Mouse (Mus musculus): ENCODE results near the gene Hist1h4i. TPM values are rescaled to one million over a fixed set of nuclear protein-coding genes. Genes with fewer than 3 reads are reported as not detected.
"Not testable (repeated sequence)": the region's sequence is repeated elsewhere in the genome, so short reads cannot be mapped to it uniquely, and the experiment has no call there.

Gene Hist1h4i
- total RNA-seq (2014; rRNA removed): 26.4 and 44.9 TPM in 2 replicates
- 4.2 and 5.8 TPM in 2 replicates for polyA plus RNA-seq (2015; fragmentation: Nextera tagmentation; extraction: Ambion mirVana)

DNA sequence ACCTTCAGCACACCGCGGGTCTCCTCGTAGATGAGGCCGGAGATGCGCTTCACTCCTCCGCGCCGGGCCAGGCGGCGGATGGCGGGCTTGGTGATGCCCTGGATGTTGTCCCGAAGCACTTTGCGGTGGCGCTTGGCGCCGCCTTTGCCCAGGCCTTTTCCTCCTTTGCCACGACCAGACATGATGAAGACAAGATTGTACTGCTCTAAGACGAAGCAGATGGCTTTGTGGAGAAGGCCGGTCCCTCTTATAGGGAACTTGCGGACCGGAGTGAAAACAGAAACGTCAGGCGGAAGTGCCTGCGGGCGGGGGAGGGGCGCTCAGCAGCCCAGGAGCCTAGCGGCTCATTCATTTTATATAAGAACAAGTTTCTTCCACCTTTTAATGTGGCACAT is at the start of gene Hist1h4i:
Gene Hist1h4i (minus strand): TSS at position 221 of the 395 bp plus-strand sequence.
- WGBS: under 1% methylated on average over 21 of the region's 27 CpGs
- not testable (repeated sequence) for H3K36me3 ChIP-seq (ENCODE audit: insufficient read depth); H3K9me3 ChIP-seq (ENCODE audit: low read length); H3K27me3 ChIP-seq (ENCODE audit: insufficient read depth, low read length)
- H3K27ac ChIP-seq (ENCODE audit: low read depth, low read length): peak within 1 kb of the TSS; percentile 79
- DNase-seq (peak; percentile 96), ATAC-seq (peak; percentile 71)
- H3K4me3 ChIP-seq (ENCODE audit: low read depth, low read length): peak within 1 kb of the TSS; percentile 40
- peaks cover 17% of the 10 kb centered on the region for H3K4me1 ChIP-seq (ENCODE audit: insufficient read depth)
- H3K9ac ChIP-seq: peak within 1 kb of the TSS; percentile 42
- H3K4me2 ChIP-seq (ENCODE audit: low read depth): peak within 1 kb of the TSS; percentile 71

DNA sequence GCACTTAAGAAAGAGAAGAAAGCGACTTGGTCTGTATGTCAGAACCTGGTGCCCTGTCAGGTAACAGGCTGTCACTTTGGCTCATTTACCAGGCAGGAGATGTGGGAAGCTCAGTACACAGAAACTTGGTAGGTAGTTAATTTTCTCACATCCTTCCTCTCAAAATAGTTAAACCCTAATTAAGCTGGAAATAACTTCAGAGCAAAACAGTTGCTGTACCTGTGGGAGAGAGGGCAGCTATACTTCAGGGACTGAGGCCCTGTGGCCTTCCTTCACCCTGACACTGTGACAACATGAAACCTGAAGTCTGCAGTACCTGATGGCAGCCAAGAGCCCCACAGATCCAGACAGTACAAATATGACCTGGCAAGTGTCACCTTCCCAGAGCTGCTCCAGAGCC is 43.0 kb upstream of the Hist1h4i start, which contains the start of gene Vmn1r188:
Gene Vmn1r188 (plus strand): TSS at position 301 of the 400 bp plus-strand sequence.
- not testable (repeated sequence) for H3K4me1 ChIP-seq (ENCODE audit: insufficient read depth); H3K4me3 ChIP-seq (ENCODE audit: low read depth, low read length); ATAC-seq; H3K4me2 ChIP-seq (ENCODE audit: low read depth); H3K36me3 ChIP-seq (ENCODE audit: insufficient read depth); H3K27ac ChIP-seq (ENCODE audit: low read depth, low read length); H3K9ac ChIP-seq; H3K27me3 ChIP-seq (ENCODE audit: insufficient read depth, low read length); DNase-seq; H3K9me3 ChIP-seq (ENCODE audit: low read length)
- 85% methylated on average over 1 of the region's 1 CpGs for WGBS

DNA sequence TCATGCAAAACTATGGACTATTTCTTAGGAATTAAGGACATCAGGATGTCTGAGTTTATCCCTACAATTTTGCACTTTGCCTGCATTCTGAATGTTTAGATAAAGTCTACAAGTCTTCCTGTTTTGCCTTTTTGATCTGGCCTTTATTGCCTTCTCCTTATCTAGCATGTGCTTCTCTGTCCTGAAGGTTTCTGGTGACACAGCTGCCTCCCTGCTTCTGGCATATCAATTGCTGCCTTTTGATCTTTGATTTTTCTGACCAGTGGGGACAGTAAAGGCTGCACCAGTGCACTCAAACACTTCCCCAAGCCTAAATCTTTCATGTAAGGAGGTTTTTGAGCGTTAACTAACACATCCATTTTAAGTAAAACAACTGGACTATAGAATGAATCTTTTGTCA is 22.3 kb upstream of the Hist1h4i start:
- WGBS: 69% methylated on average over 1 of the region's 1 CpGs
- Histone ChIP-seq H3K9me3 (ENCODE audit: low read length) (no peaks in the 10 kb centered on the region), H3K4me1 (ENCODE audit: insufficient read depth) (no peaks in the 10 kb centered on the region), H3K4me3 (ENCODE audit: low read depth, low read length) (no peak overlapping the region), H3K9ac (no peak overlapping the region), H3K4me2 (ENCODE audit: low read depth) (no peak overlapping the region), H3K36me3 (ENCODE audit: insufficient read depth) (no peaks in the 10 kb centered on the region), H3K27ac (ENCODE audit: low read depth, low read length) (no peak overlapping the region), H3K27me3 (ENCODE audit: insufficient read depth, low read length) (no peaks in the 10 kb centered on the region)
- TF ChIP-seq CTCF (IDR thresholded peaks at IDR 0.05; ENCODE audit: low read depth): no peak
- ATAC-seq (no peak), DNase-seq (no peak)

DNA sequence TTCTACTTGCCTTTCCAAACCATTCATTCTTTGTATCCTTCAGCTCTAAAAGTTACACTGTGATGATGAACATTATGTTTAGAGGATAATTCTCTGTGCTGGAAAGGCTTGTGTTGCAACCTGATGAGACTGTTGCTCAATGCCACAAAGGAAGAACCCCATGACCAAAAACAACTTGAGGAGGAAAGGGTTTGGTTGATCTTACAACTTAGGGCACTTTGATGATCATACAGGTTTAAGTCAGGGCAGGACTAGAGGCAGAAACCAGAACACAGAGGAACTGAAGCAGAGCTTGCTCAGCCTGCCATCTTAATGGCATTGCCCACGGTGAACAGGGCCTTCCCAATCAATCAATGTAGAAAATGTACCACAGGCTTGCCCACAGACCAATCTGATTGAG is 20.3 kb upstream of the Hist1h4i start:
- Histone ChIP-seq H3K4me2 (ENCODE audit: low read depth) (no peak overlapping the region), H3K9me3 (ENCODE audit: low read length) (no peaks in the 10 kb centered on the region), H3K4me3 (ENCODE audit: low read depth, low read length) (no peak overlapping the region), H3K4me1 (ENCODE audit: insufficient read depth) (no peaks in the 10 kb centered on the region), H3K36me3 (ENCODE audit: insufficient read depth) (no peaks in the 10 kb centered on the region), H3K27me3 (ENCODE audit: insufficient read depth, low read length) (no peaks in the 10 kb centered on the region), H3K27ac (ENCODE audit: low read depth, low read length) (no peak overlapping the region), H3K9ac (no peak overlapping the region)
- ATAC-seq (no peak), DNase-seq (no peak)
- WGBS: 78% methylated on average over 1 of the region's 1 CpGs
- no peak for TF ChIP-seq CTCF (IDR thresholded peaks at IDR 0.05; ENCODE audit: low read depth)

DNA sequence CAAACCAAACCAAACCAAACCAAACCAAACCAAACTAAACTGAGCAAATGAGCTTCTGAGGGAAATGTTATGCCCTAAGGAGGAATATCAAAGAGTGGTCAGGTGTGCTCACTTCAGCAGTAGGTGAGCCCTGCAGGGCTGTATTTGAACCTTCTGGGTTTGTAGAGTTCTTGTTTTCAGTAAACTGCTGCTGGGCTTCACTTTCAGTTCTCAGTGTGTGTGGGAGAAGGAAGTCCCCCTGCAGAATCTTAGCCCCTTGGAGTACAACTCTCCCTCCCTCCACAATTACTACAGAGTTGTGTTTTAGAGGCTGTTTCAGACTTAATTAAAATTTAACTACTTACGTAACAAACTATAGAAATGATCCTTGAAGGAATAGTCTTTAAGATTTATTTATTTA is 12.6 kb upstream of the Hist1h4i start:
- 98% methylated on average over 1 of the region's 1 CpGs for WGBS
- DNase-seq (no peak), ATAC-seq (no peak)
- Histone ChIP-seq H3K4me1 (ENCODE audit: insufficient read depth) (no peaks in the 10 kb centered on the region), H3K27ac (ENCODE audit: low read depth, low read length) (no peak overlapping the region), H3K9ac (no peak overlapping the region), H3K27me3 (ENCODE audit: insufficient read depth, low read length) (no peaks in the 10 kb centered on the region), H3K36me3 (ENCODE audit: insufficient read depth) (no peaks in the 10 kb centered on the region), H3K9me3 (ENCODE audit: low read length) (no peaks in the 10 kb centered on the region), H3K4me2 (ENCODE audit: low read depth) (no peak overlapping the region), H3K4me3 (ENCODE audit: low read depth, low read length) (no peak overlapping the region)
- TF ChIP-seq CTCF (IDR thresholded peaks at IDR 0.05; ENCODE audit: low read depth): no peak

DNA sequence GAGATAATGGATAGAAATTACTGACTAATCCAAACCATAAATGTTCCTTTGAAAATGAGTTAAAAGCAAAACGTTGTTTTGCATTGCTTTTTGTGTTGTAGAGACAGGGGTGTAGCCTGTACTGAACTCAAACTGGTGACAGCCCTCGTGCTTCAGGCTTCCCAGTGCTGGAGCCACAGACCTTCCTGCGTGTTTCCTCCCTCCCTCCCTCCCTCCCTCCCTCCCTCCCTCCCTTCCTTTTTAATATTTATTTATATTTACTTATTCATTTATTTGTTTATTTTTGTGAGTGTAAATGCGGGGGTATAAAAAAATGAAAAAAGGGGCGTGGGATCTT is 10.3 kb upstream of the Hist1h4i start:
- Histone ChIP-seq H3K9ac (peak overlapping the region; percentile 72), H3K4me1 (ENCODE audit: insufficient read depth) (no peaks in the 10 kb centered on the region), H3K9me3 (ENCODE audit: low read length) (no peaks in the 10 kb centered on the region), H3K27me3 (ENCODE audit: insufficient read depth, low read length) (no peaks in the 10 kb centered on the region), H3K27ac (ENCODE audit: low read depth, low read length) (peak overlapping the region; percentile 89), H3K4me2 (ENCODE audit: low read depth) (peak overlapping the region; percentile 54), H3K36me3 (ENCODE audit: insufficient read depth) (no peaks in the 10 kb centered on the region), H3K4me3 (ENCODE audit: low read depth, low read length) (peak overlapping the region; percentile 58)
- ATAC-seq: peak; percentile 28
- 11% methylated on average over 5 of the region's 5 CpGs for WGBS
- no peak for DNase-seq
- no peak for TF ChIP-seq CTCF (IDR thresholded peaks at IDR 0.05; ENCODE audit: low read depth)

DNA sequence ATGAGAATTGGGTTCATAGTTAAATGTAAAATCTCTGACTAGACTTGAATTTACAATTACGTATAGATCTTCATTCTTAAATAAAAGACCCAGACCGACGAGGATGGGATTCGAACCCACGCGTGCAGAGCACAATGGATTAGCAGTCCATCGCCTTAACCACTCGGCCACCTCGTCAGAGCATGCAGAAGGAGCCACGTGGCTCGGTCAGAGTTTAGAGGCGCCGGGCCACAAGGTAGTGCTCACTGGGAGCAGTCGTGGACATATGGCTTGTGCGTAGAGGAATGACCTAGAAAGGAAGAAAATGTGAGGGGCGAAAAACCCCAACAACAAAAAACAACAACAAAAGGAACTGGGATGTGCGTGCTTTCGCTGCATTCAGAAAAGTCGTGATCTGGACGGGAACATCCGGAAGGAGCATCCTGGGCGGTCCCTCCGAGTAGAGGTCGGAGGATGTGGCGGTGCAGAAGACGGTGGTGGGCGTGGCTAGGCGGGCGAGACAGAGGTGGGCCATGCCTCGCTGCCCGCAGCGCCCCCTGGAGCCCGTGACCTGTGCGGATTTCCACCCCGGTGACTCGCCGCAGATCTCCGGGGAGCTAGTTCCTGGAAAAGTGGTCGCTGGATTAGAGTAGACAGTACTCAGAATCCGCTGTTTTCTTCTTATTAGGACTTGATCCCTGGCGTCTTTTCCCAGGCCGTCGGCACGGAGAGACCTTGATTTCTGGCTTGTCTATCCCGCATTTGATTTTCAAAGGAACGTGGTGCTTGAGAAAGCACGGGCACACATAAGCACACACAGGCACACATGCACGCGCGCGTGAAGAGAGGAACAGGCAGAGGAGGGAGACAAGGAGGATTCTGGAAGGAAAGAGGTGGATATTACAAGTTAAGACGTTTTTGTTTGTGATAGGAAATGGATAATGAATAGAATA is 9.7 kb upstream of the Hist1h4i start:
- Histone ChIP-seq H3K36me3 (ENCODE audit: insufficient read depth) (no peaks in the 10 kb centered on the region), H3K9ac (peak overlapping the region; percentile 72), H3K4me2 (ENCODE audit: low read depth) (peak overlapping the region; percentile 54), H3K4me1 (ENCODE audit: insufficient read depth) (no peaks in the 10 kb centered on the region), H3K27ac (ENCODE audit: low read depth, low read length) (peak overlapping the region; percentile 89), H3K9me3 (ENCODE audit: low read length) (no peaks in the 10 kb centered on the region), H3K27me3 (ENCODE audit: insufficient read depth, low read length) (no peaks in the 10 kb centered on the region), H3K4me3 (ENCODE audit: low read depth, low read length) (peak overlapping the region; percentile 58)
- peak; percentile 84 for TF ChIP-seq CTCF (IDR thresholded peaks at IDR 0.05; ENCODE audit: low read depth)
- WGBS: under 1% methylated on average over 52 of the region's 52 CpGs
- peak; percentile 93 for ATAC-seq
- peak; percentile 92 for DNase-seq

All from forebrain, postnatal 0 days (tissue).